Mouse (Mus musculus): ENCODE data around the gene Antxr1.

GRCm38 (mm10) chr6:87143594-87143993 is 192.0 kb downstream of the Antxr1 start:
- TF ChIP-seq CTCF (IDR thresholded peaks at IDR 0.05; ENCODE audit: insufficient read depth, low read length) = no peak
- no peak for TF ChIP-seq POLR2A (IDR thresholded peaks at IDR 0.05; ENCODE audit: borderline replicate concordance, extremely low read depth, low read depth, low read length)

Data from lung, adult 2 months (tissue).